Mouse (Mus musculus): ENCODE results near the gene Smyd3.

Gene Smyd3

GRCm38 (mm10) chr1:179122476-179123229 is 395.2 kb downstream of the Smyd3 start:
- no peak for DNase-seq (ENCODE audit: low read depth in 2 of 2, low spot score in 2 of 2)

- DNase-seq (ENCODE audit: low read depth in 2 of 2, low spot score in 2 of 2) = no peak
These were observed 397.4 kb downstream of the Smyd3 start for GRCm38 (mm10) chr1:179120217-179120966.

- no peak for DNase-seq (ENCODE audit: low read depth in 2 of 2, low spot score in 2 of 2)
These were observed 399.2 kb downstream of the Smyd3 start for GRCm38 (mm10) chr1:179118673-179119072.

GRCm38 (mm10) chr1:179116729-179117663 is 400.8 kb downstream of the Smyd3 start:
- no peak for DNase-seq (ENCODE audit: low read depth in 2 of 2, low spot score in 2 of 2)

GRCm38 (mm10) chr1:179114833-179115495 is 402.9 kb downstream of the Smyd3 start:
- no peak for DNase-seq (ENCODE audit: low read depth in 2 of 2, low spot score in 2 of 2)

- no peak for DNase-seq (ENCODE audit: low read depth in 2 of 2, low spot score in 2 of 2)
These were observed 403.5 kb downstream of the Smyd3 start for GRCm38 (mm10) chr1:179114385-179114784.

GRCm38 (mm10) chr1:179108759-179109158 is 409.1 kb downstream of the Smyd3 start:
- no peak for DNase-seq (ENCODE audit: low read depth in 2 of 2, low spot score in 2 of 2)

- DNase-seq (ENCODE audit: low read depth in 2 of 2, low spot score in 2 of 2) = no peak
These were observed 409.8 kb downstream of the Smyd3 start for GRCm38 (mm10) chr1:179107761-179108694.

- DNase-seq (ENCODE audit: low read depth in 2 of 2, low spot score in 2 of 2) = no peak
These were observed 410.6 kb downstream of the Smyd3 start for GRCm38 (mm10) chr1:179107211-179107610.

GRCm38 (mm10) chr1:179106702-179107145 is 411.1 kb downstream of the Smyd3 start:
- DNase-seq (ENCODE audit: low read depth in 2 of 2, low spot score in 2 of 2) = no peak

GRCm38 (mm10) chr1:179106103-179106701 is 411.6 kb downstream of the Smyd3 start:
- no peak for DNase-seq (ENCODE audit: low read depth in 2 of 2, low spot score in 2 of 2)

GRCm38 (mm10) chr1:179104447-179104846 is 413.4 kb downstream of the Smyd3 start:
- no peak for DNase-seq (ENCODE audit: low read depth in 2 of 2, low spot score in 2 of 2)

- no peak for DNase-seq (ENCODE audit: low read depth in 2 of 2, low spot score in 2 of 2)
These were observed 420.8 kb downstream of the Smyd3 start for GRCm38 (mm10) chr1:179096993-179097392.

GRCm38 (mm10) chr1:179096323-179096722 is 421.5 kb downstream of the Smyd3 start:
- no peak for DNase-seq (ENCODE audit: low read depth in 2 of 2, low spot score in 2 of 2)

- DNase-seq (ENCODE audit: low read depth in 2 of 2, low spot score in 2 of 2) = no peak
These were observed 428.7 kb downstream of the Smyd3 start for GRCm38 (mm10) chr1:179089174-179089573.

- DNase-seq (ENCODE audit: low read depth in 2 of 2, low spot score in 2 of 2) = peak in 1 of 2 experiments; percentile 1
These were observed 430.5 kb downstream of the Smyd3 start for GRCm38 (mm10) chr1:179087033-179087998.

- DNase-seq (ENCODE audit: low read depth in 2 of 2, low spot score in 2 of 2) = no peak
These were observed 431.6 kb downstream of the Smyd3 start for GRCm38 (mm10) chr1:179086208-179086607.

- DNase-seq (ENCODE audit: low read depth in 2 of 2, low spot score in 2 of 2) = no peak
These were observed 434.7 kb downstream of the Smyd3 start for GRCm38 (mm10) chr1:179083098-179083497.

Measured in CD8-positive naive resting alpha-beta T cell, adult 2 months (primary cell).